Mouse (Mus musculus): ENCODE results near the gene Atp9a. TPM values are rescaled to one million over a fixed set of nuclear protein-coding genes. Genes with fewer than 3 reads are reported as not detected.

The Atp9a gene
- polyA plus RNA-seq, 1 experiment from 2014 or later, result 4.0 TPM

DNA sequence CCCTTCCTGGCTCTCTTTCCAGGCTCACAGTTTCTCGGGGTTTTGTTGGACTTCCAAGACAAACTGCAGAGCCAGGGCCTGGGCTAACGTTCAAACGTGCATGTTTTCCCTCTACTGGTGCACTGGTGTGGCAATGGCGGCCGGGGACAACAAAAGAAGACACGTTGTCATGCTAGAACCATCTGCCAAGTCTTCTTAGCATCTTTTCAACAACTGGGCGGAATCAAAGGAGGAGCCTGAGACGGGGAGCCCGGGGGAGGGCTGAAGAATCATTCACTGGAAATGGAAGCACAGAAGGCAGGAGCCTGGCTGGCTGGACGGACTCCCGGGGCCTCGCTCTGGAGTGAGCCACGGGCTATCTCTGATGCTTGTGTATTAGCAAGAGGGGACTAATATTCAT, 39.9 kb downstream of the Atp9a start:
- no peak for ATAC-seq (ENCODE audit: low read depth)
- H3K4me1 ChIP-seq (ENCODE audit: control insufficient read depth, low read depth, low read length), result no peaks in the 10 kb centered on the region
- H3K4me3 ChIP-seq (ENCODE audit: low read depth, low read length), result no peak overlapping the region
- WGBS (ENCODE audit: insufficient replicate concordance), result 62% methylated on average over 13 of the region's 13 CpGs
- H3K4me2 ChIP-seq (ENCODE audit: low read depth, low read length), result no peak overlapping the region
- H3K9ac ChIP-seq (ENCODE audit: low read depth, low read length), result no peak overlapping the region
- no peak overlapping the region for H3K27ac ChIP-seq (ENCODE audit: low read length)
- no peaks in the 10 kb centered on the region for H3K36me3 ChIP-seq (ENCODE audit: control insufficient read depth, insufficient read depth)
- H3K27me3 ChIP-seq (ENCODE audit: control insufficient read depth, insufficient read depth, low read depth, low read length), result no peaks in the 10 kb centered on the region
- no peaks in the 10 kb centered on the region for H3K9me3 ChIP-seq (replicated peaks; ENCODE audit: control insufficient read depth, low read length)

GRCm38 (mm10) chr2:168695027-168695403, 47.2 kb downstream of the Atp9a start:
- no peak for ATAC-seq (ENCODE audit: low read depth)
- Histone ChIP-seq H3K4me3 (ENCODE audit: low read depth, low read length) (no peak overlapping the region), H3K36me3 (ENCODE audit: control insufficient read depth, insufficient read depth) (no peaks in the 10 kb centered on the region), H3K9ac (ENCODE audit: low read depth, low read length) (no peak overlapping the region), H3K27ac (ENCODE audit: low read length) (no peak overlapping the region), H3K27me3 (ENCODE audit: control insufficient read depth, insufficient read depth, low read depth, low read length) (no peaks in the 10 kb centered on the region), H3K4me2 (ENCODE audit: low read depth, low read length) (no peak overlapping the region), H3K4me1 (ENCODE audit: control insufficient read depth, low read depth, low read length) (no peaks in the 10 kb centered on the region), H3K9me3 (replicated peaks; ENCODE audit: control insufficient read depth, low read length) (no peaks in the 10 kb centered on the region)
- WGBS (ENCODE audit: insufficient replicate concordance), result 73% methylated on average over 7 of the region's 7 CpGs

GRCm38 (mm10) chr2:168694379-168695026, 47.7 kb downstream of the Atp9a start:
- Histone ChIP-seq H3K4me2 (ENCODE audit: low read depth, low read length) (no peak overlapping the region), H3K36me3 (ENCODE audit: control insufficient read depth, insufficient read depth) (no peaks in the 10 kb centered on the region), H3K9ac (ENCODE audit: low read depth, low read length) (no peak overlapping the region), H3K27ac (ENCODE audit: low read length) (no peak overlapping the region), H3K9me3 (replicated peaks; ENCODE audit: control insufficient read depth, low read length) (no peaks in the 10 kb centered on the region), H3K27me3 (ENCODE audit: control insufficient read depth, insufficient read depth, low read depth, low read length) (no peaks in the 10 kb centered on the region), H3K4me1 (ENCODE audit: control insufficient read depth, low read depth, low read length) (no peaks in the 10 kb centered on the region), H3K4me3 (ENCODE audit: low read depth, low read length) (no peak overlapping the region)
- WGBS (ENCODE audit: insufficient replicate concordance), result 50% methylated on average over 27 of the region's 27 CpGs
- no peak for ATAC-seq (ENCODE audit: low read depth)

DNA sequence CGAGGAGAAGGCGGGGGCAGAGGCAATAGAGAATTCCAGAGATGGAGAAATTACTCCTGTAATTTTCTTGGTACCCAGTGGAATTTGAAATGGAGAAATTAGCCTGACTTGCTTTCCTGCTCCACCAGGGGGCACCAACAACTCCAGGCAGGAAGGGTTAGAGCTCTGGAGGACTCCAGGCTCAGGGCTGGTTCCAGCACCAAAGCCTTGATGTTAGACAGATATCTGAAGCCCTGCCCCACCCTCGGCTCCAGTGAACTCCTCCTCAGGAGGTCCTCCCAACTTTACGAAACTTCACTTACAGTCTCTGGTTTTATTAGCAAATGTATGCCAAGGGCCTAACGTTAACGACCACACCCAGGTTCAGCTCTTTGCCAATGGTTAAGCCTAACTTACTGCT, 50.4 kb downstream of the Atp9a start:
- H3K4me1 ChIP-seq (ENCODE audit: control insufficient read depth, low read depth, low read length), result no peaks in the 10 kb centered on the region
- no peaks in the 10 kb centered on the region for H3K27me3 ChIP-seq (ENCODE audit: control insufficient read depth, insufficient read depth, low read depth, low read length)
- no peak overlapping the region for H3K4me2 ChIP-seq (ENCODE audit: low read depth, low read length)
- no peak overlapping the region for H3K27ac ChIP-seq (ENCODE audit: low read length)
- no peaks in the 10 kb centered on the region for H3K36me3 ChIP-seq (ENCODE audit: control insufficient read depth, insufficient read depth)
- WGBS (ENCODE audit: insufficient replicate concordance), result 38% methylated on average over 6 of the region's 6 CpGs
- no peak for ATAC-seq (ENCODE audit: low read depth)
- no peak overlapping the region for H3K9ac ChIP-seq (ENCODE audit: low read depth, low read length)
- no peak overlapping the region for H3K4me3 ChIP-seq (ENCODE audit: low read depth, low read length)
- no peaks in the 10 kb centered on the region for H3K9me3 ChIP-seq (replicated peaks; ENCODE audit: control insufficient read depth, low read length)

DNA sequence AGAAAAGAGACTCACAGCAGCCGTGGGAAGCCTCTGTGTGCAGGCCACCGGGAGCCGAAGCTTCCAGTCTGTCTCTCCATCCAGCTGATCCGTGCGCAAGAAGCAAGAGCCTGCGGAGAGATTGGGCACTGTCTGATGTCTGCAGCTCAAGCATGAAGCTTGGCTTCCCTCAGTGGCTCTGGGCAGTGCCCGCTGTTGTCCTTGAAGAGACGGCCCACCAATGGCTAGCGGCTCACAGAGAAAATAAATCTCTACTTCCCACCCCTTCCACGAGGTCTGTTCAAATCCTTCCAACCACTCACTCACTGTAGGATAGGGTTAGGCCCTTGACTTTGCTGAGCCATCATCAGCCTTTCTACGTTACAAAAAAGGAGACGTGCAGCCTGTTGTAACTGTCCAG, 54.9 kb downstream of the Atp9a start:
- Histone ChIP-seq H3K27me3 (ENCODE audit: control insufficient read depth, insufficient read depth, low read depth, low read length) (no peaks in the 10 kb centered on the region), H3K4me2 (ENCODE audit: low read depth, low read length) (no peak overlapping the region), H3K36me3 (ENCODE audit: control insufficient read depth, insufficient read depth) (no peaks in the 10 kb centered on the region), H3K4me1 (ENCODE audit: control insufficient read depth, low read depth, low read length) (no peaks in the 10 kb centered on the region), H3K9ac (ENCODE audit: low read depth, low read length) (no peak overlapping the region), H3K9me3 (replicated peaks; ENCODE audit: control insufficient read depth, low read length) (no peaks in the 10 kb centered on the region), H3K4me3 (ENCODE audit: low read depth, low read length) (no peak overlapping the region), H3K27ac (ENCODE audit: low read length) (no peak overlapping the region)
- no peak for ATAC-seq (ENCODE audit: low read depth)
- WGBS (ENCODE audit: insufficient replicate concordance), result 70% methylated on average over 12 of the region's 12 CpGs

GRCm38 (mm10) chr2:168685909-168686308, 56.3 kb downstream of the Atp9a start:
- WGBS (ENCODE audit: insufficient replicate concordance), result 70% methylated on average over 9 of the region's 9 CpGs
- H3K27me3 ChIP-seq (ENCODE audit: control insufficient read depth, insufficient read depth, low read depth, low read length), result no peaks in the 10 kb centered on the region

GRCm38 (mm10) chr2:168684695-168685094, 57.5 kb downstream of the Atp9a start:
- Histone ChIP-seq H3K4me3 (ENCODE audit: low read depth, low read length) (no peak overlapping the region), H3K36me3 (ENCODE audit: control insufficient read depth, insufficient read depth) (no peaks in the 10 kb centered on the region), H3K9ac (ENCODE audit: low read depth, low read length) (no peak overlapping the region), H3K9me3 (replicated peaks; ENCODE audit: control insufficient read depth, low read length) (no peaks in the 10 kb centered on the region), H3K27me3 (ENCODE audit: control insufficient read depth, insufficient read depth, low read depth, low read length) (no peaks in the 10 kb centered on the region), H3K4me1 (ENCODE audit: control insufficient read depth, low read depth, low read length) (no peaks in the 10 kb centered on the region), H3K27ac (ENCODE audit: low read length) (no peak overlapping the region), H3K4me2 (ENCODE audit: low read depth, low read length) (no peak overlapping the region)
- WGBS (ENCODE audit: insufficient replicate concordance), result 82% methylated on average over 3 of the region's 3 CpGs
- no peak for ATAC-seq (ENCODE audit: low read depth)

More at GRCm38 (mm10) chr2:168685909-168686308, 56.3 kb downstream of the Atp9a start:
- no peak overlapping the region for H3K4me3 ChIP-seq (ENCODE audit: low read depth, low read length)
- no peaks in the 10 kb centered on the region for H3K36me3 ChIP-seq (ENCODE audit: control insufficient read depth, insufficient read depth)
- H3K9ac ChIP-seq (ENCODE audit: low read depth, low read length), result no peak overlapping the region
- no peaks in the 10 kb centered on the region for H3K4me1 ChIP-seq (ENCODE audit: control insufficient read depth, low read depth, low read length)
- H3K4me2 ChIP-seq (ENCODE audit: low read depth, low read length), result no peak overlapping the region
- no peak for ATAC-seq (ENCODE audit: low read depth)
- H3K27ac ChIP-seq (ENCODE audit: low read length), result no peak overlapping the region
- H3K9me3 ChIP-seq (replicated peaks; ENCODE audit: control insufficient read depth, low read length), result no peaks in the 10 kb centered on the region

DNA sequence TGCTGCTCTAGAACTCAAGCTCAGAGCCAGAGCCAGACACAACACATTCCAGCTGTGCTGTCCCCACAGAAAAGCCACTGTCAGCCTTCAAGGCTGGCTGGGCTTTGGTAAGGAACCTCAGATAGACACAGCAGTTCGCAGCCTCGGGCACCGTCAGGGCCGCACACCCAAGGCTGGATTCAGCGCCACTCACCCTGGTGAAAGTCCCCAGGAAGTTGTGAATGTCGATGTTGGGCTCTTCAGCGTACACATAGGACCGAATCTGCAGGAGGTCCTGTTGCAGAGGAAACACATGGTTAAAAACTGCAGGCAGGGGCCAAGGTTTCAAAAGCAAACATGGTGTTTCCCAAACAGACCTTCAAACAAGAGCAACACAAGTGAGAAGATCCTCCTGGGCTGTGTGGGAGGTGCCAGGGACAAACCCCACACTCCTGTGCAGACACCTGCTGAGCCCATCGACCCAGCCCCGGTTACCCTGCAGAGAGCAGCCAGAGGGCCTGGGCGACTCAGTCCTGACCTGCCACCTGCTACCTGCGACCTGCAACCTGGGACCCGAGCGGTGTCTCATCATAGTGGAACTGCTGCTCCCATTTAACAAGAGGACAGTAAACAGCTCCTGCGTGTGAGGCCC, 58.6 kb downstream of the Atp9a start:
- Histone ChIP-seq H3K27me3 (ENCODE audit: control insufficient read depth, insufficient read depth, low read depth, low read length) (no peaks in the 10 kb centered on the region), H3K4me3 (ENCODE audit: low read depth, low read length) (no peak overlapping the region), H3K4me1 (ENCODE audit: control insufficient read depth, low read depth, low read length) (no peaks in the 10 kb centered on the region), H3K9me3 (replicated peaks; ENCODE audit: control insufficient read depth, low read length) (no peaks in the 10 kb centered on the region), H3K36me3 (ENCODE audit: control insufficient read depth, insufficient read depth) (no peaks in the 10 kb centered on the region), H3K27ac (ENCODE audit: low read length) (no peak overlapping the region), H3K4me2 (ENCODE audit: low read depth, low read length) (no peak overlapping the region), H3K9ac (ENCODE audit: low read depth, low read length) (no peak overlapping the region)
- ATAC-seq (ENCODE audit: low read depth), result no peak
- WGBS (ENCODE audit: insufficient replicate concordance), result 44% methylated on average over 15 of the region's 15 CpGs

DNA sequence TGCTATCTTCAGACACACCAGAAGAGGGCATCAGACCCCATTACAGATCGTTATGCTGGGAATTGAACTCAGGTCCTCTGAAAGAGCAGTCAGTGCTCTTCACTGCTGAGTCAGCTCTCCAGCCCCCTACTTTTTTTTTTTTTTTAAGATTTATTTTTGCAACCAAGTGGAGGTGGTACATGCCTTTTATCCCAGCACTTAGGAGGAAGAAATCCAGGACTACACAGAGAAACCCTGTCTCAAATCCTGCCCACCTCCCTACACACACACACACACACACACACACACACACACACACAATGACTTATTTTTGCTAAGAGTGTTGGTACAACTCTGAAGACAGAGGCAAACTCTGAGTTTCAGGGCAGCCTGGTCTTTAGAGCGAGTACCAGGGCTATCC, 59.5 kb downstream of the Atp9a start:
- no peaks in the 10 kb centered on the region for H3K27me3 ChIP-seq (ENCODE audit: control insufficient read depth, insufficient read depth, low read depth, low read length)
- no peak overlapping the region for H3K9ac ChIP-seq (ENCODE audit: low read depth, low read length)
- 67% methylated on average over 2 of the region's 2 CpGs for WGBS (ENCODE audit: insufficient replicate concordance)
- no peak overlapping the region for H3K4me3 ChIP-seq (ENCODE audit: low read depth, low read length)
- H3K36me3 ChIP-seq (ENCODE audit: control insufficient read depth, insufficient read depth), result no peaks in the 10 kb centered on the region
- no peaks in the 10 kb centered on the region for H3K4me1 ChIP-seq (ENCODE audit: control insufficient read depth, low read depth, low read length)
- no peak for ATAC-seq (ENCODE audit: low read depth)
- no peak overlapping the region for H3K27ac ChIP-seq (ENCODE audit: low read length)
- H3K9me3 ChIP-seq (replicated peaks; ENCODE audit: control insufficient read depth, low read length), result no peaks in the 10 kb centered on the region
- no peak overlapping the region for H3K4me2 ChIP-seq (ENCODE audit: low read depth, low read length)

Data from liver, embryonic 16.5 days (tissue).